Mouse (Mus musculus) brown adipose tissue, adult 24 weeks (tissue): Measurements from ENCODE around the gene Cdca7l. TPM values are rescaled to one million over a fixed set of nuclear protein-coding genes. Genes with fewer than 3 reads are reported as not detected.
A peak's percentile ranks its signal among the peaks of the same experiment; 100 is the strongest.

Experiments
- H3K27ac ChIP-seq: fragments of 200-500 bp; replicated peaks from 2 replicates; pipeline ENCODE4 v1.5.1; 2012; ENCODE audit warnings: low read depth, mild to moderate bottlenecking, low read length
- H3K4me1 ChIP-seq: fragments of 200-500 bp; 2 replicates; pipeline ENCODE4 v1.6.1; 2012; ENCODE audit warnings: low read length, mixed read lengths; ENCODE audit not compliant: control insufficient read depth, insufficient read depth, insufficient read length
- H3K4me3 ChIP-seq: fragments of 200-500 bp; 2 replicates; pipeline ENCODE4 v1.5.1; 2012; ENCODE audit warnings: low read depth, mild to moderate bottlenecking, low read length, moderate library complexity; ENCODE audit not compliant: insufficient read depth
- polyA plus RNA-seq: library from polyadenylated mRNA; stranded (reverse); fragments of >200 nt; gene quantifications from 2 replicates; pipeline ENCODE4 v1.2.4, GENCODE M21; 2012; ENCODE audit not compliant: missing spikeins, insufficient read depth, insufficient read length

Cdca7l gene
- polyA plus RNA-seq, 1 experiment, result 3.1 TPM

- peaks cover 4% of the 10 kb centered on the region; the same call in 1 of the 2 replicates for H3K4me1 ChIP-seq
- H3K27ac ChIP-seq, result no peak overlapping the region
- no peak overlapping the region for H3K4me3 ChIP-seq
Observed at GRCm38 (mm10) chr12:117834652-117835051, 30.6 kb downstream of the Cdca7l start.

GRCm38 (mm10) chr12:117835371-117835770, 31.3 kb downstream of the Cdca7l start:
- H3K4me3 ChIP-seq, result no peak overlapping the region
- H3K4me1 ChIP-seq, result peaks cover 4% of the 10 kb centered on the region; the same call in 1 of the 2 replicates
- H3K27ac ChIP-seq, result no peak overlapping the region

- Histone ChIP-seq H3K4me3 (no peak overlapping the region), H3K4me1 (no peaks in the 10 kb centered on the region), H3K27ac (no peak overlapping the region)
Observed at GRCm38 (mm10) chr12:117837376-117837775, 33.3 kb downstream of the Cdca7l start.

GRCm38 (mm10) chr12:117840705-117841104, 36.6 kb downstream of the Cdca7l start:
- Histone ChIP-seq H3K4me3 (no peak overlapping the region), H3K4me1 (no peaks in the 10 kb centered on the region), H3K27ac (no peak overlapping the region)

DNA sequence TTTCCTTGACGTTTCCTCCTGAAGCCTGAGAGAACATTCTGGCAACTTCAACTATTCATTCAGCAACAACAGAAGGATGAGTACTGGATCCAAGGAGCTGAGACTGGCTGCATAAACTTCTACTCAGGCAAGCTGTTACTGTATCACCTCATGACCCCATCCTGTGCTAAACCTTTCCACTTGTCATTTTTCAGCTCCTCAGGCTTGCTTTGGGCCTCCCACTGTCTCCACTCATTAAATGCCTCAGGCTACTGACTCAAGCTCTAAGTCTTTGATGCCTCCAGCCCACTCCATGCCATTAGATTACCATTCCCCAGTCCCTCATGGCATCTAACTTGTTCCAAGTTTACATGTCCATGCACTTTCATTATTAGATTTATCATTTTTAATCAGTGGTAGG, 38.6 kb downstream of the Cdca7l start:
- Histone ChIP-seq H3K4me1 (no peaks in the 10 kb centered on the region), H3K27ac (no peak overlapping the region), H3K4me3 (no peak overlapping the region)

DNA sequence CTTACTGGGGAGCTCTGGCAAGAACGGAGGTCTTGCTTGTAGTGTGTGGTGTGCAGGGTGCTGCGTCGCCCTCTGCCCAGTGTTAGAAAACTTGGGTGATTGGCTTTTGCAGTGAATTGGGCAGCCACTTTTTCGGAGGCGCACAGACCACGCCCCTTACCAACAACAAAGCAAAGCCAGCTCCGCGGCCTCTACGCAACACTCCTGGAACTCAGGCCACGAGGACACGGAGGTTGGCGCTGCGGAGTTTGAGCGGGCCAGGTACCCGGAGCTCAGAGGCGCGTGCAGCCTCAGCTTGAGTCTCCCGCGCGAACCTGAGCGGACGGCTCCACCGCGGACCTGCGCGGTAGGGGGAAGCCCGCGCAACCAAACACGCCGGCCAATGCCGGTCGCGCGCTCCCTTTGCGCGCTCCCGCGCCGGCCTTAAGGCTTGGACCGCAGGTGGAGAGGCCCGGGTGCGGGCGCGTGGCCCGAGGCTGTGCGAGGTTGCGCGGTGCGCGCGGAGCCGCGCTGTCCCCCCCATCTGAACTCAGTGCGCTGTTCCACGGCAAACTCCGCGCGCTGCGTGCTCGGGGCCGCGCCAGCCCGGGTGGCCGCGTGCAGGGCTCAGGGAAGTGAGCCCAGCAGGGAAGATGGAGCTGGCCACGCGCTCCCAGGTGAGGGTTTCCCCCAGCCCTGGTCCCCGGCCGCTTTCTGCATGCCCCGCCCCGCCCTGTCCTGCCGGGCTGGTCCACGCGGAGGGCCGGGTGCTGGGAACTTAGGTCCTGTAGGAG, 39.4 kb downstream of the Cdca7l start:
- no peak overlapping the region for H3K27ac ChIP-seq
- no peaks in the 10 kb centered on the region for H3K4me1 ChIP-seq
- H3K4me3 ChIP-seq, result peak overlapping the region; percentile 68

GRCm38 (mm10) chr12:117844075-117844408, 40.0 kb downstream of the Cdca7l start:
- Histone ChIP-seq H3K4me1 (no peaks in the 10 kb centered on the region), H3K27ac (no peak overlapping the region), H3K4me3 (peak overlapping the region; percentile 68)

GRCm38 (mm10) chr12:117844917-117845316, 40.8 kb downstream of the Cdca7l start:
- H3K4me1 ChIP-seq, result no peaks in the 10 kb centered on the region
- H3K4me3 ChIP-seq, result no peak overlapping the region
- no peak overlapping the region for H3K27ac ChIP-seq

GRCm38 (mm10) chr12:117848621-117849020, 44.5 kb downstream of the Cdca7l start:
- no peaks in the 10 kb centered on the region for H3K4me1 ChIP-seq
- H3K27ac ChIP-seq, result no peak overlapping the region
- H3K4me3 ChIP-seq, result no peak overlapping the region

GRCm38 (mm10) chr12:117850472-117850871, 46.4 kb downstream of the Cdca7l start:
- no peaks in the 10 kb centered on the region for H3K4me1 ChIP-seq
- no peak overlapping the region for H3K27ac ChIP-seq

DNA sequence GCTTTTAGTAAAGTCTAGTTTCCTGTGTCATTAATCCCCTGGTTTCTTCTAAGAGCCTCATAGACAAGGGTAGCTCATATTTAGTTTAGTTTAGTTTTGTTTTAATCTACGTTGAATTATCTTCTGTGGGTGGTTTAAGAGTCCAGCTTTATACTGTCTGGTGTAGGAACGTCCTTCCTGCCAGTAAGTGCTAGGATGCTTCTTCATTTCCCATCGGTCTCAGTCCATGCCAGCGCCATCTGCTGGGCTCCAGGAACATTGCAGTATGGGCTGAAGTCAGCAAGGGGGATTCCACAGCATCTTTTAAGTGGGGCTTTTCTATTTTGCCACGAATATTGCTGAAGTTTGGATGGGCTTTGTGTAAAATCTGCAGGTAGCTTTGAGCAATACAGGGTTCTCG, 49.2 kb downstream of the Cdca7l start:
- no peak overlapping the region for H3K27ac ChIP-seq
- H3K4me3 ChIP-seq, result no peak overlapping the region
- H3K4me1 ChIP-seq, result no peaks in the 10 kb centered on the region

More at GRCm38 (mm10) chr12:117850472-117850871, 46.4 kb downstream of the Cdca7l start:
- no peak overlapping the region for H3K4me3 ChIP-seq

GRCm38 (mm10) chr12:117857023-117857422, 52.9 kb downstream of the Cdca7l start:
- H3K27ac ChIP-seq, result no peak overlapping the region
- no peaks in the 10 kb centered on the region for H3K4me1 ChIP-seq
- H3K4me3 ChIP-seq, result no peak overlapping the region

- no peaks in the 10 kb centered on the region for H3K4me1 ChIP-seq
Observed at GRCm38 (mm10) chr12:117857884-117858283, 53.8 kb downstream of the Cdca7l start.

GRCm38 (mm10) chr12:117860840-117861239, 56.8 kb downstream of the Cdca7l start:
- Histone ChIP-seq H3K4me1 (no peaks in the 10 kb centered on the region), H3K27ac (no peak overlapping the region), H3K4me3 (no peak overlapping the region)

More at GRCm38 (mm10) chr12:117857884-117858283, 53.8 kb downstream of the Cdca7l start:
- no peak overlapping the region for H3K27ac ChIP-seq
- no peak overlapping the region for H3K4me3 ChIP-seq

- Histone ChIP-seq H3K4me3 (no peak overlapping the region), H3K27ac (no peak overlapping the region), H3K4me1 (no peaks in the 10 kb centered on the region)
Observed at GRCm38 (mm10) chr12:117861249-117861648, 57.2 kb downstream of the Cdca7l start.

- Histone ChIP-seq H3K4me3 (no peak overlapping the region), H3K27ac (no peak overlapping the region), H3K4me1 (no peaks in the 10 kb centered on the region)
Observed at GRCm38 (mm10) chr12:117862655-117863054, 58.6 kb downstream of the Cdca7l start.
